Mouse (Mus musculus) right cerebral cortex, postnatal 36 days (tissue): ENCODE measurements around the gene Tmpo.

ENCODE experiments used
- DNase-seq, 2 experiments: peaks; one replicate each; pipeline ENCODE4 v3.0.0; 2022; ENCODE audit warnings: low spot score in 2 of 2, mixed read lengths in 1 of 2

Tmpo gene

GRCm38 (mm10) chr10:91180761-91181460 is at the start of gene Tmpo:
Gene Tmpo (minus strand): TSS chr10:91181315.
- no peak for DNase-seq

- no peak for DNase-seq
Observed at GRCm38 (mm10) chr10:91230400-91230799, 49.3 kb upstream of the Tmpo start.

- DNase-seq = no peak
Observed at GRCm38 (mm10) chr10:91229518-91229961, 48.4 kb upstream of the Tmpo start.

- no peak for DNase-seq
Observed at GRCm38 (mm10) chr10:91228924-91229517, 47.9 kb upstream of the Tmpo start.

- no peak for DNase-seq
Observed at GRCm38 (mm10) chr10:91227034-91227433, 45.9 kb upstream of the Tmpo start.

GRCm38 (mm10) chr10:91222398-91223236 is 41.5 kb upstream of the Tmpo start:
- DNase-seq = no peak

- DNase-seq = no peak
Observed at GRCm38 (mm10) chr10:91208899-91209667, 28.0 kb upstream of the Tmpo start.

GRCm38 (mm10) chr10:91208461-91208860 is 27.3 kb upstream of the Tmpo start:
- no peak for DNase-seq

- DNase-seq = no peak
Observed at GRCm38 (mm10) chr10:91207275-91207674, 26.2 kb upstream of the Tmpo start.

- no peak for DNase-seq
Observed at GRCm38 (mm10) chr10:91205632-91206031, 24.5 kb upstream of the Tmpo start.

- DNase-seq = no peak
Observed at GRCm38 (mm10) chr10:91200581-91200980, 19.5 kb upstream of the Tmpo start.

- DNase-seq = no peak
Observed at GRCm38 (mm10) chr10:91199238-91199780, 18.2 kb upstream of the Tmpo start.

- no peak for DNase-seq
Observed at GRCm38 (mm10) chr10:91197704-91198103, 16.6 kb upstream of the Tmpo start.

GRCm38 (mm10) chr10:91196778-91197177 is 15.7 kb upstream of the Tmpo start:
- DNase-seq = no peak

GRCm38 (mm10) chr10:91195680-91196079 is 14.6 kb upstream of the Tmpo start:
- no peak for DNase-seq

- DNase-seq = no peak
Observed at GRCm38 (mm10) chr10:91195091-91195490, 14.0 kb upstream of the Tmpo start.

- DNase-seq = peak; percentile 58 to 61
Observed at GRCm38 (mm10) chr10:91191851-91192250, 10.7 kb upstream of the Tmpo start.

- no peak for DNase-seq
Observed at GRCm38 (mm10) chr10:91189476-91189875, 8.4 kb upstream of the Tmpo start.

GRCm38 (mm10) chr10:91188684-91189287 is 7.7 kb upstream of the Tmpo start:
- no peak for DNase-seq

- peak; percentile 81 to 82 for DNase-seq
Observed at GRCm38 (mm10) chr10:91187872-91188271, 6.8 kb upstream of the Tmpo start.

GRCm38 (mm10) chr10:91187349-91187748 is 6.2 kb upstream of the Tmpo start:
- no peak for DNase-seq
